Mouse (Mus musculus) ES-E14 (cell line): ENCODE results near the gene Derl3. TPM values are rescaled to one million over a fixed set of nuclear protein-coding genes. Genes with fewer than 3 reads are reported as not detected.
A peak's percentile ranks its signal among the peaks of the same experiment; 100 is the strongest.

Experiments used
- DNase-seq: peaks from one replicate; pipeline ENCODE4 v3.0.0-alpha.2; 2013; ENCODE audit warnings: low read depth, low spot score
- H3K27ac ChIP-seq: 2 replicates; pipeline ENCODE4 v1.5.1; 2012; ENCODE audit warnings: low read depth, mild to moderate bottlenecking, low read length, moderate library complexity, mixed read lengths; ENCODE audit not compliant: poor library complexity, insufficient read depth, severe bottlenecking
- H3K36me3 ChIP-seq: 2 replicates; pipeline ENCODE4 v1.6.1; 2012; ENCODE audit warnings: mild to moderate bottlenecking, low read length, moderate library complexity, mixed read lengths; ENCODE audit not compliant: control insufficient read depth, poor library complexity, insufficient read depth, severe bottlenecking
- H3K4me1 ChIP-seq, 2 experiments: fragments of 150-350 bp in 1 of 2; sonication (generic) in 1 of 2; 2 replicates each; pipeline ENCODE4 v1.6.1; 2012; ENCODE audit warnings: low read length in 2 of 2, mild to moderate bottlenecking in 1 of 2, mixed read lengths in 1 of 2; ENCODE audit not compliant: control insufficient read depth in 2 of 2, insufficient read depth in 2 of 2, poor library complexity in 1 of 2
- H3K4me3 ChIP-seq, 2 experiments: fragments of 150-350 bp in 1 of 2; sonication (generic) in 1 of 2; 2 replicates each; pipeline ENCODE4 v1.5.1; 2012; ENCODE audit warnings: low read length in 2 of 2, low read depth in 1 of 2, mild to moderate bottlenecking in 1 of 2, mixed read lengths in 1 of 2; ENCODE audit not compliant: insufficient read depth in 1 of 2, poor library complexity in 1 of 2, severe bottlenecking in 1 of 2
- H3K9ac ChIP-seq: 2 replicates; pipeline ENCODE4 v1.6.1; 2012; ENCODE audit warnings: low read depth, mild to moderate bottlenecking, low read length, mixed read lengths; ENCODE audit not compliant: poor library complexity, insufficient read depth, severe bottlenecking
- H3K9me3 ChIP-seq: fragments of 150-350 bp; sonication (generic); 2 replicates; pipeline ENCODE4 v1.6.1; 2012; ENCODE audit warnings: low read depth, mild to moderate bottlenecking, low read length; ENCODE audit not compliant: control insufficient read depth, insufficient read depth
- CHD2 ChIP-seq: IDR thresholded peaks from 2 replicates; pipeline ENCODE4 v1.6.1; 2014; ENCODE audit warnings: mild to moderate bottlenecking, low read depth, low read length, inconsistent platforms
- HCFC1 ChIP-seq: IDR thresholded peaks from 2 replicates; pipeline ENCODE4 v1.6.1; 2012; ENCODE audit warnings: low read length, inconsistent platforms, borderline replicate concordance; ENCODE audit not compliant: insufficient read depth
- MAFK ChIP-seq: IDR thresholded peaks from 2 replicates; pipeline ENCODE4 v1.6.1; 2014; ENCODE audit warnings: mild to moderate bottlenecking, low read depth, low read length, inconsistent platforms; ENCODE audit not compliant: insufficient read depth
- ZC3H11A ChIP-seq: IDR thresholded peaks from 2 replicates; pipeline ENCODE4 v1.6.1; 2012; ENCODE audit warnings: low read depth, mild to moderate bottlenecking, inconsistent platforms, low read length, borderline replicate concordance
- ZNF384 ChIP-seq: IDR thresholded peaks from 2 replicates; pipeline ENCODE4 v1.6.1; 2012; ENCODE audit warnings: low read depth, low read length, inconsistent platforms
- in situ Hi-C, 2 experiments: fragments of 600-800 bp; cut with MboI; formaldehyde crosslinking; loops; one replicate each; pipeline ENCODE4 v1.15.1; 2025; ENCODE audit warnings: low sequenced_read_pairs in 2 of 2, inconsistent platforms in 1 of 2; ENCODE audit not compliant: unreplicated experiment in 2 of 2
- total RNA-seq: library from RNA; depleted of rRNA; stranded (reverse); fragments of 300-350 nt; gene quantifications from 2 replicates; pipeline ENCODE4 v1.2.3, GENCODE M21; 2012

The Derl3 gene
- total RNA-seq, 1 experiment = 19.9 TPM

DNA sequence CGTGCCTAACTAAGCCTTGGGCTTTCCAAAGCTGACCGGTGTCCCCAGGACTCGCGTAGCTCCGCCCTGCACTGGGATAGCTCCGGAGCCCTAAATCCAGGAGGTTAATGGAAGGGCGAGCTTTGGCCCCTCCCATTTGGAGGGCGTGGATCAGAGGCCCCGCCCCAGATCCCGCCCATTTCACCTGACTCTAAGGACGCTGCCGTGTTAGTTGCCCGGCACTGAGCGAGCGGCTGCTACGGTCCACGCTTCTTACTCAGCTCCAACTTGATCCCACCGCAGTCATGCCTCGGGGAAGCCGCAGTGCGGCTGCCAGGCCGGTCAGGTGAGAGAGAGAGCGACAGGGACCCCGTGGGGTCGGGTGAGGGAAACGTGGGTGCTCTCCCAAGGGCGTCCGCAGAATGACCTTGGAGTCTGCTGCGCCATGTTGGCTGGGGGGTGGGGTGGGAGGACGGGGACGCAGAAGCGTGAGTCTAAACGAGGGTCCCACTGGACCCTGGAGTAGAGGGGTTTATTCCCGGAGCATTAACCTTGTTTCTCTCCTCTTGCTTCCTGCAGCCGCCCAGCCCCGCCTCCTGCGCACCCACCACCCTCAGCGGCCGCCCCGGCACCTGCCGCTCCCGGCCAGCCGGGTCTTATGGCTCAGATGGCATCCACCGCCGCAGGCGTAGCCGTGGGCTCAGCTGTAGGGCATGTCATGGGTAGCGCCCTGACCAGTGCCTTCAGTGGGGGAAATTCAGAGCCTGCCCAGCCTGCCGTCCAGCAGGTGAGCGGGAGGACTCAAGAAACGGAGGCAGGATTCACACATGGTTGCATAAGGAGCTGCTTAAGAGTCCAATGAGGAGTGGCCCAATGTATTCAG lies 42.7 kb downstream of the Derl3 start, which contains the start of gene Mmp11:
TSS of gene Mmp11 (minus strand) at position 817 of the 862 bp plus-strand sequence.
- Histone ChIP-seq H3K4me3 (peak within 1 kb of the TSS; percentile 89 to 96), H3K9me3 (no peaks in the 10 kb centered on the region), H3K4me1 (peaks cover 6 to 24% of the 10 kb centered on the region in 2 experiments; a peak in 3 of 4 replicates), H3K27ac (peak within 1 kb of the TSS; percentile 87), H3K36me3 (peaks cover 21% of the 10 kb centered on the region), H3K9ac (peak within 1 kb of the TSS; percentile 88)
- peak; percentile 94 for DNase-seq
- in situ Hi-C loops = no loop called here
- no peak for TF ChIP-seq CHD2
- TF ChIP-seq HCFC1 = peak; percentile 67; the same call in 1 of the 2 replicates

GRCm38 (mm10) chr10:75936909-75937667 lies 43.9 kb downstream of the Derl3 start:
- in situ Hi-C loops = no loop called here
- peak overlapping the region; percentile 89 to 96 for H3K4me3 ChIP-seq
- H3K9me3 ChIP-seq = no peaks in the 10 kb centered on the region
- no peak for DNase-seq
- peaks cover 6 to 27% of the 10 kb centered on the region in 2 experiments; a peak in 3 of 4 replicates for H3K4me1 ChIP-seq
- H3K27ac ChIP-seq = peak overlapping the region; percentile 87
- peaks cover 21% of the 10 kb centered on the region for H3K36me3 ChIP-seq
- H3K9ac ChIP-seq = peak overlapping the region; percentile 66
- TF ChIP-seq ZNF384 = no peak
- TF ChIP-seq ZC3H11A = no peak
- TF ChIP-seq CHD2 = no peak
- no peak for TF ChIP-seq MAFK
- no peak for TF ChIP-seq HCFC1

- DNase-seq = no peak
- TF ChIP-seq ZNF384 (peak; percentile 78), ZC3H11A (no peak), HCFC1 (no peak; the same call in 1 of the 2 replicates)
- Histone ChIP-seq H3K9me3 (no peaks in the 10 kb centered on the region), H3K27ac (peak overlapping the region; percentile 87), H3K9ac (peak overlapping the region; percentile 55), H3K4me1 (peaks cover 6 to 30% of the 10 kb centered on the region in 2 experiments; a peak in 3 of 4 replicates), H3K36me3 (peaks cover 21% of the 10 kb centered on the region), H3K4me3 (peak overlapping the region; percentile 89 to 96)
- in situ Hi-C loops = no loop called here
These were observed 44.8 kb downstream of the Derl3 start for GRCm38 (mm10) chr10:75937851-75938643.

GRCm38 (mm10) chr10:75939481-75940234 lies 46.4 kb downstream of the Derl3 start:
- peak overlapping the region; percentile 68; the same call in 1 of the 2 replicates for H3K9ac ChIP-seq
- peak overlapping the region; percentile 3 to 47; a peak in 3 of 4 replicates for H3K4me3 ChIP-seq
- no peak for DNase-seq
- peaks cover 6 to 29% of the 10 kb centered on the region in 2 experiments; a peak in 3 of 4 replicates for H3K4me1 ChIP-seq
- no peaks in the 10 kb centered on the region for H3K9me3 ChIP-seq
- H3K36me3 ChIP-seq = peaks cover 21% of the 10 kb centered on the region
- peak; percentile 82 for TF ChIP-seq MAFK
- TF ChIP-seq ZNF384 = no peak
- no peak for TF ChIP-seq CHD2
- no peak for TF ChIP-seq ZC3H11A
- in situ Hi-C loops = no loop called here
- H3K27ac ChIP-seq = peak overlapping the region; percentile 84
